Mouse (Mus musculus) CD4-positive, CD25-positive, alpha-beta regulatory T cell, adult 4 months (primary cell): ENCODE measurements at regions not wholly inside any gene's neighbourhood (a gene's known extent, or its start where the extent isn't known, plus 50 kb on each side); places are given as distances from the start of the nearest gene placed in this dataset.

ENCODE experiments used
- ATAC-seq: one replicate; pipeline ENCODE4 v1.8.0; 2017

- ATAC-seq, result no peak
Measured at GRCm38 (mm10) chr15:36378640-36379039, 628.9 kb downstream of the Zfp706 start.

DNA sequence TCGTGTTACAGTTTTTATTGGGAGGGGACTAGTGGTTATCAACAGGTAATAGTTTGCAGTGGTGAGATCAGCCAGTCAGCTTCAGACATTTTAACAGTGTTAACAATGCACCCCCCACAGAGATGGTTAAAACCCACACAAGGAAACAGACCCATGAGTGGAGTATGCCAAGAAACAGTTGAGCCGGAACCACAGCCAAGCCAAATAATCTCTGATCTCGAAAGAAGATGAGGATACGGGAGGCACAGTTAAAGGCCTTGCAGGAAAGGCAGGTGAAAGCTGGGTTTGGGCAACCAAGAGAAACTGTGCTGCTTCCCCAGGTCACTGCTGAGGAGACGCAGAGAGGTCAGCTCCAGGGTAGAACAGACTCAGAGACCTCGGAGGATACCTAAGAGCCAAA is 631.0 kb downstream of the Zfp706 start:
- ATAC-seq, result no peak

DNA sequence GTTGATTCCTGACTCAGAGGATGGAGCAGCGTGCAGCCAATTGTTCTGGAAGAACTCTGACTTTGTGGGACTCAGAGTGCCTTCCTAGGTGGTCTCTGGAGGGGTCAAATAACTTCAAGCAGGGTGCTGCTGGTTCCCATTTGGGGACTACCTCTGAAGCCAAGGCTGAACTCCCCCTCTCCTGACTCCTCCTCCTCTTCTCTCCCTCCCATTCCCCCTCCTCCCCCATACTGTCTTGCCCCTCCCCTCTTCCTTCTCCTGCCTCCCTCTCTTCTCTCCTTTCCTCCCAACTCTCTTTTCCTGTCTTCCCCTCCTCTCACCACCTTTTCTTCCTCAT is 632.1 kb downstream of the Zfp706 start:
- no peak for ATAC-seq

DNA sequence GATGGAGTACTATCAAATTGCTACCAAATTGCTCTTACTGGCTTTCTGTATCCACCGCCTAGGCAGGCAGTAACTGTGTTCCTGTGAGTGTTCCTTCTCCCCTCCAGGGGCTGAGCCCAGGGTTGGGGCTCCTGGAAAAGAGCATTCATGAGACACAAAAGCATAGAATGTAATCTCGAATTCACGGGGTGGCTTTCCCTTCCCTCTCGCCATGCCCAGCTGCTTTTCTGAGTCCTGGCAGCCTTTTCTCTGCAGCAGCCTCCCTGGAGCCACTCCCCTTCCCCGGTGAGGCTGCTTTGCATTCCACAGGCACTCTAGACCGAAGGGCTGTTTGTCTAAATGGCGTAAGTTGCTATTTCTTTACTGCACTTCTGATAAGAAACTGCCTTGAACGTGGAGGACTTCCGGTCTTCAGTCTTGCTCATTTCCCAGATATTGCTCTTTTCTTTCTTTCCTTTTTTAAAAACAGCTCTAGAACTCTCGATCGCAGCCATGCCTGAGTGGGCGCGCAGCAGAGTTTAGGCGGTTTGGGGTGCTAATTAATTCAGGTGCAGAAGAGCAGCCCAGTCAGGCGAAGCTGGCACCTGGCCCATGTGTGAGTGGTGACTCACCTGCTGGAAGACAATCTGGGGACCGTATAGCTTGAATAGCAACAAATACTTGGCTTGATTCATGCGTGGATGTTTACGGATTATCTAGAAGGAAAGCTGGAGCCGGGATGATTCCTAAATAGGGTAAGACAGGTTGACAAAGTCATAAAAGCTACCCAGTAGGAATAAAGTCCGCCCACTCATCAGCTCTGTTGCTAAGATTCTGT is 632.6 kb downstream of the Zfp706 start:
- peak; percentile 80 for ATAC-seq

DNA sequence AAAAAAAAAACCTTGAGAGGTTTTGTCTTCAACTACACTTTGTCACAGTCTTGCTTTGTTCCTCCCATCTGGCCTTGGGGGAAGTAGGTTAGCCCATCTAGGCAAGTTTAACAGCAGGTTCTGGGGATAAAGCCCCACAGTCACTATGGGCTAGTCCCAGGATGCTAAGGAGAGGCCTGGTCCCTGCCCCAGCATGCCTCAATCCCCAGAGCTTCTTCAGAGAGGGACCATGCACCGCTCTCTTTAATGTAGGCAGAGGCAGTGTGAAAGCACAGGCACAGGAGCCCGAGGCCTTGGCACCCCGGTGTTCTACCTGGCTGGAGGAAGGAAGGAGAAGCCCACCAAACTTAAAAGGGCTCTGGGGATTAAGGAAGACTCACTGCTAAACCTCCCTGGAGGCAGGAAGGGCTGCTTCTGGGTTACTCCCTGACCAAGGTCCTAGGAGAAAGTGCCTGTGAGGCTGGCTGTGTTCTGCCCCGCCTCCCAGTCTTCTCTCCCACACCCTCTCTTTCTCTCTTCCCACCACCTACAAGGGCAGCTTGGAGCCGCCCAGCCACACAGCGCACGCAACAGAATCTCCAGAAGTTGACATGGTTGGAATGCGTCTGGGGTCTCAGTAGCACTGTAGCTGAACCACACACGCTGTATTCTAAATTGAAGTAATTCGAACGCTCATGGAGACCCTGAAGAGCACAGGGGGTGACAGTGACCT is 633.5 kb downstream of the Zfp706 start:
- ATAC-seq, result no peak

DNA sequence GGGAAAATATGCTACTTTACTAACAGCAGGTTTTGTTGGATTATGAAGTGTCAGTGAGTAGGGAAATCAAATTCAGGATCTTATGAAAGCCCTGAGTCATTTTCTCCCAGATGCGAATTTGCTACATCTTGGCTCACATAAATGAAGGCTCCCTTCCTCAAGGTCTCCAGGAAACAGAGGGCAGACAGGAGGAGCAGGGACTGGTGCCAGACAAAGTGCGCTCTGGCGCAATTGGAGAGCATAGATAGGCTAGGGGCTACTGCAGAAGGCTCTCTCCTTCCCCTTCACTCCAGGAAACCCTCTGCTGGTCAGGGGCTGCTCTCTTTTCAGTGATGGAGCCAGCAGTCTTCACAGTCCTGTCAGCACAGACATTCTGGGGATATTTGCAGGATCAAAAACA is 634.1 kb downstream of the Zfp706 start:
- no peak for ATAC-seq

GRCm38 (mm10) chr15:36371382-36371781 is 636.2 kb downstream of the Zfp706 start:
- peak; percentile 13 for ATAC-seq

DNA sequence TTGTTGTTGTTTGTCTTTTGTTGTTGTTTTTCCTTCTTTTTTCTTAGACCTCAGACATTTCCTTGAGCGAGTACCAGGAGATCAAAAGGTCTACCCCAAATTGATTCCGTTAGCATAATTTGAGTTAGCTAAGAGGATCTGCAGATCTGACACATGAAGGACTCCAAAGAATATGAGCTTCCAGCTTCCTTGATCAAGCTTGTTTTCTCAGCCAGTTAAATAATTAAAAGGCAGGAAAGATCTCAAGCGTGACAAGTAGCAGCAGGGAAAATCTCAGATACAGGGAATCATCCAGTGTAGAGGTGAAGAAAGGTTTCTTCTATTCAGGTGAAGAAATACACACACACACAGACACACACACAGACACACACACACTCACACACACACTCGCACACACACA is 636.7 kb downstream of the Zfp706 start:
- no peak for ATAC-seq

DNA sequence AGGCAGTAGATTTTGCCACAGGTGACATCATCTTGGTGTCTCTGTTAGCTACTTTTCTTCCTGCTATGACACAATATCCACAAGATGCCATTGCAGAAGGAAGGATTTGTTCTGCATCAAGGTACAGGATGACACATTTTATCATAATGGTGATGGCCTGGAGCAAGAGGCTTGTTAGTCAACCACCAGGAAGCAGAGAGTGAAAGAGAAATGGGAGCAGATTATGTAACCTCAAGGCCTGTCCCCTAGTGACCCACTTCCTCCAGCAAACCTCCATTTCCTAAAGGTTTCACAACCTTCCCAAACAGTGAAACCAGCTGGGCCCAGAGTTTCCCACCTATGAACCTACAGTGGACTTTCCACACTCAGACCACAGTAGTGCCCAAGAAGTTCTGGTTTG is 640.3 kb downstream of the Zfp706 start:
- no peak for ATAC-seq

GRCm38 (mm10) chr15:36364757-36365156 is 642.8 kb downstream of the Zfp706 start:
- ATAC-seq, result no peak

GRCm38 (mm10) chr15:36364062-36364461 is 643.5 kb downstream of the Zfp706 start:
- ATAC-seq, result peak; percentile 85

DNA sequence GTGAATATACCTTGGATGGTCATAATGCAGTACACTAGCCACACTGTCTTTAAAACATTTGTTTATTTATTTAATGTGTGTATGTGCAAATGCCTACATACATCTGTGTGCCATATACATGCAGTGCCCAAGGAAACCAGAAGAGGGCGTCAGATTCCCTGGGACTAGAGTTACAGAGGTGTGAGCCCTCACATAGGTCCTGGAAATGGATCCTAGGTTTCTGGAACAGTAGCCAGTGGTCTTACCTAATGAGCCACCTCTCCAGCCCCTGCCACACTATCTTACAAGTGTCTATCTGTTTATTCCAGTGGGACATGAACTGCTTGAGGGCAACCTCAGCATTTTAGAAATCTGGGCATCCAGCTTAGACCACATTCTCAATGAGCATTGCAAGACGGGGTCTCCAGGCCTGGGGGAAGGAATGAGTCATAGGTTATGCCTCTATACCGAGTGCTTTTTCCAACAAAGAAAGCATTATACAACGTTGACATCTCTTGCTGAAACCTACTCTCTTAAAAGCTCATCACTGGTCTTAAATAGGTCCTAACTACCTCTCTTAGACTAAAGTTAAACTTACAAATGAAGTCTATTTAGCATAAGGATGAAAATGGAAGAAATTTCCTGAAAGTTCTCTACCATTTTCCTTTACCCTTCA is 644.5 kb downstream of the Zfp706 start:
- ATAC-seq, result no peak

DNA sequence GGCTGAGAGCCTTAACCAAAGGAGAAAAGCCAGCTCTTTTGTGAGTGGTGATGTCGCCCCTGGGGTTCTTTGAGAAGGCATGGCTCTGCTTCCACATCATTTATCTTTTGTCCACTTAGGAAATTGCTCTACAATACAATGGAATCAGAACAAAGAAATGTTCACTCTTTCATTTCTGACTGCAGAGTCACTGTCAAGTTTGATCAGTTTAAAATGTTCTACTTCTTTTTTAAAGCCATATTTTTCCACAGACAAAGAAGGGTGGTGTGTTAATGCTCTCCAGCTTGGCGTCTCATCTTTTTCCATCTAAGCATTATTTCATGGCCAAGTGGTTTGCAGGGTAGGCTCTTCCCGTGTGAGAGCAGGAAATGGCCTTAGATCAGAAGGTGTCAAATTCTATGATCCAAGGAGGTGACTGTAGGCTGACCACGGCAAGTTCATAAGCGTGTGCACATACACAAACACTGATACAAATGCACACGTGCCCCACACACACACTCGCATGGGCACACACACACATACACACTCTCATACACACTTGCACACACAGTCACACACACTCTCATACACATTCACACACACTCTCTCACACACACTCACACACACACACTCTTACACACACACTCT is 645.9 kb downstream of the Zfp706 start:
- peak; percentile 20 for ATAC-seq

DNA sequence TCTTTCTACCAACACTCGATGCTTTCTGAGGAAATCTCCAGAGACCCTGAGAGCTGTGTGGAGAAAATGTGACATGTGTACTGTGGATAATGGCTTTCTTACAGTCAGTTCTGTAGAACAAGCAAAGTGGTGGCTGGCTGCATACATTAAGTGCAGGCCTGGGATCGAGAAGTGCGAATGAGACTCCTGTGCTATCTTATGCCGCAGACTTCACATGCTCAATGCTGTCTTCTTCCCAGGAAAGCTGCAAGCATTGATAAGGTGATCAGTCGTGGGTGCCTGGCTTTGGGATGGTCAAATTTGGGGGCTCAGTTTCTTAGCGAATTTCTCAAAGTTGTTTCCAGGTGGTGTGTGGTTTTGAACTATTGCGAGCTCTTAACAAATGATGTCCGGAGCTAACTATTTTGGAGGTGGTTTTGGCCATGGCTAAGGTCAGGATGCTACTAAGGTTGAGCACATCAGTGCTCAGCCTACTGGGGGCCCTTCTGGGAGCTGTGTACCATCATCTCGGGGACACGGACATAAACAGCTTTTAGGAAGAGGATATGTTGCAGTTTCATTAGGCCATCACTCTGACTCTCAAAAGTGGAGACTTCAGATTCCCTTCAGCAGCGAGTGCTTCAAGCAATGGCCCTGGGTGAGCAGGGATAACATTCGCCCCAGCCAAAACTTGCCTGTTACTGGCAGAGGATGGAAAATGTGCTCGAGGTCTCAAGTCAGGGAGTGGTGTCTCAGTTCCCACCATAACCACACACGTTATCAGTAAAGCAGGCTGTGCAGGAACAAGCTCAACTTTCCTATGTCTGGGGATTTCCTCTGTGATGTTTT is 646.7 kb downstream of the Zfp706 start:
- ATAC-seq, result peak; percentile 46

DNA sequence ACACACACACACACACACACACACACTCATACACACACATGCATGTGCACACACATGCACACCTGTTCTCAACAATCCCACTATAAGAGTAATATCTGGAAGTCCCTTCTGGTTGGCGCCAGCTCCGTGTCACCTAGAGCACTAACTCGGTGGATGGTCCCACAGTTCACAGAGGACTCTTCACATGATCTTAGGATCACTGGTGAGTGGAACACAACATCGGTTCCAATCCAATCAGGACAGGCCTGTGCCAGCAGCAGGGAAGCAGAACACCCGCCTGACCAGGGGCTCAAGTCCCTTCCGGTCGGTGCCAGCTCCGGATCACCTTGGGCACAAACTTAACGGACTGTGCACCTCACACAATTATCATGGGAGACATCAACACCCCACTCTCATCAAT is 651.7 kb downstream of the Zfp706 start:
- ATAC-seq, result no peak

- no peak for ATAC-seq
Measured at GRCm38 (mm10) chr15:36354545-36354944, 653.0 kb downstream of the Zfp706 start.

DNA sequence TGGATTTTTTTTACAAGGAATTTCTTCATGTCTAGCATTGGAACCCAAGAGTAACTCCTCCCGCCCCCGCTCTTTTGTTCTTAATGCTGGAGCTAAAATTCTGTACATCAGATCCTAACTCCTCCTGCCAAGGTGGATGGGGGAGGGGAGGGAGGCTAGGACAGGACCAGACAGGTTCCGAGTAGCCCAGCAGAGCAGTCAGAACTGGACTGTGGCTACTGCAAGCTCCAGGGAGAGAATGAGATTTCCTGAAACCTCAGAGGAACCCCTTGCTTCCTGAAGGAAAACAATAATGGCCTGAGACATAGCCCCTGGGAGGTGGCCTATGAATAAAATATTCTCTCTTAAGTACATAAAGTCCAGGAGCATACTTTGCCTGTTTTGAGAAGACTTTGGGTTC is 653.8 kb downstream of the Zfp706 start:
- ATAC-seq, result no peak

DNA sequence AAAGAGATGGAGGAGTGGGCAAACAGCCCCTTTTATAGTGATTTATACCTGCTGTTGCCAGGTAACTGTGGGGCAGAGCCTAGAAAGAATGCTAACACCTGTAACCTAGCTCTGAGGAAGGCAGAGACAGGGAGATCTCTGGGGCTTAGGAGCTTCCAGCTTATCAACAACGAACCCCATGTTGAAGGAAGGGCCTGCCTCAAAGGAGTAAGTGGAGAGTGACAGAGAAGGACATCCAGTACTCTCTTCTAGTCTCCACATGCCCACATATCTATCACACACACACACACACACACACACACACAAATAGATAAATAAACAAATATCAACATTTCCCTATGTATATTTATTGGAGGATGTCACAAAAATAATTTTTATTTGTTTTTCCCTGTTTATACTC is 654.6 kb downstream of the Zfp706 start:
- ATAC-seq, result no peak

- no peak for ATAC-seq
Measured at GRCm38 (mm10) chr15:36351693-36352092, 655.9 kb downstream of the Zfp706 start.

GRCm38 (mm10) chr15:36348348-36348747 is 659.2 kb downstream of the Zfp706 start:
- ATAC-seq, result no peak

DNA sequence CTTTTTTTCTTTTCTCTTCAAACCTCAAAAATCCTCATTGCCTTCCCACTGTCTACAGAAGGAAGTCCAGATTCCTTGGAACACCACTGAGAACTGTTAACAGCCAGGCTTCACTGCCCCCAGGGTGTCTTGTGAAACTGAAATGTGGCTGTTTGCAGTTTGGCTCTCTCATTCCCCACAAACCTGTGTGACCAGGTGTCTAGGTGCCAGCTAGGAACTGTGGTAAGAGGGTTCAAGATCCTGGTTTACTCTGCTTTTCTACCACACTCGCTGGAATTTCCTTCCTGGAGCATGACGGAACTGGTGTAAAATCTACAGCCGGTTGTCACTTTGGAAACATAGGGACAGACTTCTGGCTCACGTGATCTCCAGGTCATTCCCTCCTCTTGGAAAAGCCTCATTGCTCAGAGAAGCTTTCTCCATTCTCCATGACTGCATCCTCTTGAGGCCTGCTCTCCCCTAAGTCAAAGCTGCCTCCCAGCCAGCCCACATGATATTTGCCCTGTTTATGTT is 660.2 kb downstream of the Zfp706 start:
- ATAC-seq, result no peak

- peak; percentile 97 for ATAC-seq
Measured at GRCm38 (mm10) chr15:36346126-36346525, 661.4 kb downstream of the Zfp706 start.
